Mouse (Mus musculus) ZHBTc4 (cell line): Measurements from ENCODE around the gene Rad9a.
"Not testable (repeated sequence)": the region's sequence is repeated elsewhere in the genome, so short reads cannot be mapped to it uniquely, and the experiment has no call there.

Experiments used
- DNase-seq: peaks from one replicate; pipeline ENCODE4 v3.0.0-alpha.2; 2011; ENCODE audit warnings: low read depth, low spot score

Gene Rad9a

DNA sequence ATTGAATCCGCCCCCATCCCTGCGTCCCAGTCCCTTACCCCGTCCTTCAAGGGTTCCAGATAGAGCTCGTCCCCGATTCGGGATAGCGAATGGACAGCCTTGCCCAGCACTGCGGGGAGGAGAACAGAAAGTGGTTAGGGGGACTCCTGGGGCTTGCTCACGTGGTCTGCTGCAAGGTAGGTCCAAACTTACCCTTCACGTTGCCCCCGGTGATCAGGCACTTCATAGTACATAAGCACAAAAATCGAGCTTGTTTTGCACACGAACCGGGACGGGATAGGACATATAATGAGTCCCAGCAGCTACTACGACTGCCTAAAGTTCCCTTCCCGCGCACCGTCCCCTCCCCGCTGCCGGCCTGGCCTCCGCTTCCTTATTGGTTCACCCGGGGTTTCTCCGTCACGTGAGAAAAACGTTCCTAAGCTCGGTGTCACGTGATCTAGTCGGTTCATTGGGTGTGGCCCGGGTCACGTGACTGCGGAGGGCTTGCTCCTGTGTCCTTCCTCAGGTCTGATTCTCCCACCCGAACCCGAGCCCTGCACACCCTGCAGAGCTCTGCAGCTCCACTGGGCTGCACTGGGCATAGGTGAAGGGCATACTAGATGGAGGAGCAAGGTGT is at the start of gene Rad9a:
Gene Rad9a (minus strand): TSS at position 372 of the 619 bp plus-strand sequence.
- peak; percentile 99 for DNase-seq

DNA sequence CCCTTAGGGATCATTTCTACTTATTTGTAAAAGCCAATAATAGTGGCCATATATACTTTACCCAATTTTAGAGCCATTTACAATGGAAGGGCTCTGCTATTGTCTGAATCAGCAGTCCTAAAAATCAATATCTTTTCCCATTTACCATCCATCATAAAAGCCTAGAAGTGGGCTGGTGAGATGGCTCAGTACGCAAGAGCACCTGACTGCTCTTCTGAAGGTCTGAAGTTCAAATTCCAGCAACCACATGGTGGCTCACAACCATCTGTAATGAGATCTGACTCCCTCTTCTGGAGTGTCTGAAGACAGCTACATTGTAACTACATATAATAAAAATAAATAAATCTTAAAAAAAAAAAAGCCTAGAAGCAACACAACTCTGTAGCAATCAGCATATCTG is 47.2 kb upstream of the Rad9a start:
- DNase-seq: not testable (repeated sequence)

DNA sequence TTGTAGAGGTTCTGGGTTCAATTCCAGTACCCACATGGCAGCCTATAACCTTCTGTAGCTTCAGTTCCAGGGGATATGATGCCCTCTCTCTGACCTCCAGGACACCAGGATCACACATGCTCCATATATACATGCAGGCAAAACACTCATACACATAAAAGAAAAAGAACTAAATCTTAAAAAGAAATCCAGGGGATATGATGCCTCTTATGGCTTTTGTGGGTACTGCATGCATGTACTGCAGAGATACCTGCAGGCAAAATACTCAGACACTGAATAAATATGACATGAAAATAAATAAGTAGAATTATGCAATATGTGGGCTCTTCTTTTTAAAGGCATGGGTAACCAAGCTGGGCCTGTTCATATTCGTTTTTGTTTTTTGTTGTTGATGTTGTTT is 45.5 kb upstream of the Rad9a start:
- no peak for DNase-seq

DNA sequence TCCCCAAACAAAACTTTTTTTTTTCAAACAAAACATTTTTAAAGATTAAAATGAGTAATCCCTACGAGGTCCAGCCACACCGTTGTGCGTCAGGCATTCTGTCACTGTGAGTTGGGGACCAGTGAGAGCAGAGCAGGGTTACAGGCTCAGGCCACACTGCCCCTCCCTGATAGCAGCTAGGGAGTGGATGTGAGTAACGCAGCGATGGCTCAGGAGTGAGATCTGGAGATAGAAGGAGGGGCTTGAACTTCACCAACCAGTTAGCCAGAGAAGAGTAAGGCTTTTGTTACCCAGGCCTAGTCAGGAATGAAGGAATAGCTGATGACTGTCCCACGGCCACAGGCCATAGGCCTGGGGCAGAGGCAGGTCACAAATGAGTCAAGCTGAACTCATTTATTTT is 43.3 kb upstream of the Rad9a start:
- no peak for DNase-seq

DNA sequence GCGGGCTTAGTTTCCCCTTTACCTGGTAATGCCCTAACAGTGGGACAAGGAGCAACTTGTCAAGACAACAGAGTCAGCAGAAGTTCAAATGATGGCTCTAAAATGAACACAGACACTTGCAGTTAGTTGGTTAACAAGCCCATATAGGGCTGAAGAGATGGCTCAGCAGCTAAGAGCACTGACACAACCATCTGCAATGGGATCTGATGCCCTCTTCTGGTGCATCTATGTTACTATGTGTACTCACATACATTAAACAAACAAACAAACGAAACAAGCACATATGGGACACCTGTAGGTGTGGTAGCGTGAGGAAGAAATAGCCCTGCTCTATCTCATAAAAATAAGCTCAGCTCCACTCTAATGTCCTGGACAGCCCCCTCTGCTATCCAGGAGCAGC is 41.0 kb upstream of the Rad9a start:
- DNase-seq: peak; percentile 18

DNA sequence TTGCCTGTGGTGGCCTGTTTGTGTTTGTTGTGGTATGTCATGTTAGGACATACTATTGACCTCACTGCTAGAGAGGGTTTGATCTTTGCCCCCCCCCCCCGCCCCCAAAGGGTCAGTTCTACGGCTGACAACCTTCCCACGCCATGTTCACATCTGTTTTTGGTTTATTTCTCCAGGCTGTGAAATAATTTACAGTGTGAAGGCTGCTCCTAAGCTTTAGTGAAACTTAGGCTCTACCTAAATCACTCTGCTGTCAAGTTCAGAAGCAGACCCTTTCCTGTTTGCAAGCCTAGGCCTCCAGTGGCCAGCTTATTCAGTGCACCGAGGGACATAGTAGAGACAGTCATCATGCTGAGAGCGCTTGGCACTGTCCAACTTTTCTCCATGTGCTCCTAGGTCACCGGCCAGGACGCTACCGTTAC is 38.8 kb upstream of the Rad9a start:
- DNase-seq: no peak

DNA sequence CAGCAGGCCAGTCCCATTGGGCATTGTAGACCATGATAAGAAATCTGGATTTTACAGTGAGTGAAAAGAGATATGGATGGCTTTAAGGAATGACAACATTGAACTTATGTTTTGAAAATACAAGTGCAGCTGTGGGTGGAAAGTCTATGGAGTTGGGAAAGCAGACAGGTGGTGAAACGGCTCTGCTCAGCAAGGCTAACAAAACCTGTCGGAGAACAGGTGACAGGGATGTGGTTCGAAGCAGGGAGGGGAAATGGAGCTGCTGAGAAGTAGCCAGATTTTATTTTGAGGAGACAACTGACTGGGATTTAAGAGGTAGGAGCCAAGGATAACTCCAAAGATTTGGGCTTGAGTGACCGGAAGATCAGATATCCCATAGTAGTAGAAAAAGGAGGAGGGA is 33.1 kb upstream of the Rad9a start:
- no peak for DNase-seq

DNA sequence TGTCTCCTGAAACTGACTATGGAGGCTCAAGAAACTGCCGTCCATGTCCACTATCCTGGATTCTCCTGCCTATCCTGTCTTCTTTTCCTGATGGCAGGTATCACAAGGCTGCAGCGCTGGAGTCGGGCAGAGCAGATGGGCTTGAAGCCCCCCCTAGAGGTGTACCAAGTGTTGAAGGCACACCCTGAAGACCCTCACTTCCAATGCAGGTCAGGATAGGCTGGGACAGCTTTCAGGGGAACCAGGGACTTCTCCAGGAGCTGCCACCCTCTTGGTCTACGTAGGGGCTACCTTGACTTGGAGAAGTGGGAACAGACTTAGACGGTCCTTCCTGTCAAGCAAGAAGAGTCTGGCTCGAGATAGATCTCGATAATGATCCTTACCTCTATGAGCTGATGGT is 31.2 kb upstream of the Rad9a start:
- no peak for DNase-seq

DNA sequence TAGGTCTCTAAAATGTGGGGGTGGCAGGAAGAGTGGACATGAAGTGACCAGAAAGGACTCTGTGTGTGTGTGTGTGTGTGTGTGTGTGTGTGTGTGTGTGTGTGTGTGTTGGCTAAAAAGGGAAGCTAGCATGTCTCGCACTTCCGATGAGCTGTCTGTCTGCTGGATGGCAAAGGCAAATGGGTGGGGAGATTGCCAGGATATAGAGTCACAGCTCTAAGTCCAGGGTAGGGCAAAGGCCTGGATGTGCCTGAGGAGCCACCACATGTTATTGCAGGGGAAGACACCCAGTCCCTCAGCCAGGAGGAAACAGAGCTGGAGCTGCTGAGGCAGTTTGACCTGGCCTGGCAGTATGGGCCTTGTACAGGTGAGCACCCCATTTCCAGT is 30.7 kb upstream of the Rad9a start:
- DNase-seq: no peak

DNA sequence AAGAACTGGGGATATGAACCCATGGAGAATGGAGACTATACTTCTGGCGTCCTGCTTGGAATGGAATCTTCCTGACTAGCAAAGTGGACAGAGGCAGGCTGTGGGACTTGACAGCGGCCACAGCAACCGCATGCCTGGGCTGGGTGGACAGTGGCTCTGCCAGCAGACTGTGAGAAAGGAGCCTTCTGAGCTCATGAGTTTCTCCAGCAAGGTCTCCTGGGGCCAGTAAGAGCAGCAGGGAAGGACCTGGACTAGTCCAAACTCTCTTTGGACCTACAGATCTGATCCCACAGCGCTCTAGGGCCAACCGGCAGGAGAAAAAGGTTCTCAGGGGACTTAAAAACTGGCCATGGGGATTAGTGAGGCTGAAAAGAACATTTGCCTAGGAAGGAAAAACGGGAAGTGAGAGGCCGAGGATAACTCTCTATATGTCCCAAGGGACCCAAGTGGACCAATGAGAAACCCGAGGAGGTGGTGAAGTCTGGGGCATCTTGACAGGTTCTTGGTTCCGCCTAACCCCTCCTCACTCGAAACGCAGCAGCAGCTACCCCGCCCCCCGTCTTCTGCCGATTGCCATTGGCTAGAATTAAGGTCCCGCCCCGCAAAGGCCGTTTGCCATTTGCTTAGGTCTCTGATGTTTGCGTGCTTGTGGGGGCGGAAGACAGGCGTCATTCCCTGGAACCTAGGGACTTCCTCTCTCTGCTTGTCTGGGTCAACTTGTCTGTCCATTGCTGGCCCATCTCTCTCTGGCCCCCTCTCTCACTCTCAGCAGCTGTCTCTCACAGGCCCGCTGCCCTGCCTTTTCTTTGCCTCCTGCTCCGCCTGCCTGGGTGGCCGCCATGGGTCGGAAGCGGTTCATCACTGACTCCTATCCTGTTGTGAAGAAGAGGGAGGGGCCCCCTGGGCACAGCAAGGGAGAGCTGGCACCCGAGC is 30.1 kb upstream of the Rad9a start, which contains the start of gene Pold4:
Gene Pold4 (plus strand): TSS at position 647 of the 933 bp plus-strand sequence.
- DNase-seq: peak; percentile 95

DNA sequence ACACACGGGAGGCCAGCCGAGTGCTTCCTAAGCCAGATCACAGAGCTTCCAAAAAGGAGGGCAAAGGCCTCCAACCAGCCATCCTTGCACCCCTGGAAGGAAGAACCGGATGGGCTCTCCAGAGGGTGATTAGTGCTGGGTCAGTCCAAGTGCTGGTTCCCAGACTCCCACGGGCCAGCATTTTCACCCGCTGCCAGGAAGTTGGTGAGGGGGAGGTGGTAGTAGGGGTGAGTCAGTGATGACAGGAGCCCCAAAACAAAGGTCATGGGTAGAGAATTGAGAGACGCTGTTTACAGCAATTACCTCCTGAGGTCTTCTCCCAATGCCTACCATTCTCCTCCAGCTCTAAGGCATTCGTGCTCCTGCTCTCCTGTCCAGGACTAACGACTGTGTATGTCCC is 29.0 kb upstream of the Rad9a start:
- DNase-seq: no peak

DNA sequence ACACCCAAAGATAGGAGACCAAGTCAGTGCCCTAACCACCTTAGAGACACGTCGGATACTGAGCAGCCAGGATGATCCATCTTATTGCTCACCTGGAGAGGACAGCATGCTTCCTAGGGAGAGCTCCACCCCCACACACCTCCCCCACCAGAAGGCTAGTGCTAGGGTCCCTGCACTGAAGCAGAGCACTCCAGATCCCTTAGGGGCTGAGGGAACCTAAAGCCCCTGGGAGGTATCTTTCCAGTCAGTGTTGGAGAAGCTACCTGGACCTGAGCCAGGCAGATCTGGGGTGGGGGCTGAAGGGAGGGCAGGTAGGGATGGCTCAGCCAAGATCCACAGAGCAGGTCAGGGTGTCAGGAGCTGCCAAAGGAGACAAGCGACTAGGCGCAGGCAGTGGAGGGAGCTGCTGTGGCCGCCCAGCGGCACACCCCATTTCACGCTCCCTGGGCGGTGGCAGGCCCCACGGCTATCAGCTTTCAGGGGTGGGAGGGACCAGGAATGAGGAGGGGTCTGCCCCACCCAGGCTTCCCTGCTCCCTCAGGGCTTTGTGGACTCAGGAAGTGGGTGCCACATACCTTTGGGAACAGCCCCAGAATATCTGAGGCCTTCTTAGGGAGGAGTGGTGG is 28.1 kb upstream of the Rad9a start:
- DNase-seq: peak; percentile 33

DNA sequence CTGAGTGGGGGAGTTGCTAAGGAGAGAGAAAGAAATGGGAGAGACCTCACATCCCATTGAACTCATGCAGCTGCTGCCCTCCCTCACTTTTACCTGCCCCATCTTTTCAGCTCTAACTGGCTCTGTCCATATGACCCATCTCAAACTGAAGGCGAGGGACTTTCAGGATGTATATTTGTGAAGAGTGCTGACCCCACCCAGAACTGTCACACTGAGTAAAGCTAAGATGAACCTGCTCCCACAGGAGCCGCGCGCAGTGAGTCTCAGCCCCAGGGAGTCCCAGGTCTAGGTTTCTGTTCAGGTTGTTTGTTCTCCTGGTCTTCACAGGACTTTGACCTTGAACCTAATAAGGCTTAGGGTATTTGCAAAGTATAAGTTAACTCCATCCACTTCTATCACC is 27.4 kb upstream of the Rad9a start:
- DNase-seq: no peak

DNA sequence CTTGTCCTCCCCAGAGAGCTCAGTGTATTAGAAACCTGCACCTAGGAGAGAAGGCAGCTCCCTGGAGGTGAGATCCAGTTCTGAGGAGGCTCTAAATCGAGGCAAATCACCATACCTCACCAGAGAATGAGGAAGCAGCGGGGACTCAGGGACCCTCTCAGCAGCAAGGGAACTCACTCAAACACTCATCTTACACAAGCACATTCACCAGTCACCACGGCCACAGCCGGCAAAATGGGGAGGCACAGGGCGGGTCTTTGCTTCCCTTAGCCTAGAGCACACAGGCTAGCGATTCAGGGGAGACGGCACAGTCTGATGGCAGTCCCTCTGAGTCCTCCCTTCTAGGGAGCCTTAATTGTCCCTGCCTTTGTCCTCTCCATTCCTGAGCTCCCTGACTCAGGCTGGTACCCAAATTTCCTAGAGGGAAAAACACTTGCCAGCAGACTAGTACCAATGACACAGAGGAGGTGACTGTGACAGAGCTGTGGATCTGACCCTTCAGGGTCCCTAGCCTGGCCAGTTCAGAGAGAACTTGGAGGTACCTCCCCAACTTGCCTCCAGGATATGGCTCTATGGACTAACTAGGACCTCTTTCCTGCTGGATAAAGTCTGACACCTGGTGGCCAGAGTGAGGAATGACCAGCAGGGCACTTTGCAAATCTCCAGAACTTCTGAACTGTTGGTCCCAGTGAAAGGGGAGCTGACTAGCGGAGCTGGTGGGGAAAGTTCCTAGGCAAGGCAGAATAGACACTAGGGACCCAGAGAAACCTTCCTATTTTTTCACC is 26.6 kb upstream of the Rad9a start:
- peak; percentile 91 for DNase-seq

DNA sequence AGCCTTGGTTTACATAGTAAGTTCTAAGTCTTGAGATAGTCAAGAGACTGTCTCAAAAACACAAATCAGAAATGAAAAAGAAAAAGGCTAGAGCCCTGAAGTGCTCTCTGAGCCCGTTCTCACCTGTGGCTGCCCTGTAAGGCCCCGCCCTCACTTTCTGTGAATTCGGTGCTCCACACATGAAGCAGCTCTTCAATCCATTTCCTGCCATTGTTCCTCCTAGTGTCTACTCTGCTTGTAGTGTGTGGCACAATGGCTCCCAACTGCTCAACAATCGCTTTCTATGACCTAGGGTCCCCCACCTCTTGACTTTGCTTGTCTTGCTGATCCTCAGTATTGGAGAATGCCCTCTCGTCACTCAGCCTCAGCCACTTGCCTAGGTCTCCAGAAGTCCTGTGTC is 26.0 kb upstream of the Rad9a start:
- peak; percentile 55 for DNase-seq

DNA sequence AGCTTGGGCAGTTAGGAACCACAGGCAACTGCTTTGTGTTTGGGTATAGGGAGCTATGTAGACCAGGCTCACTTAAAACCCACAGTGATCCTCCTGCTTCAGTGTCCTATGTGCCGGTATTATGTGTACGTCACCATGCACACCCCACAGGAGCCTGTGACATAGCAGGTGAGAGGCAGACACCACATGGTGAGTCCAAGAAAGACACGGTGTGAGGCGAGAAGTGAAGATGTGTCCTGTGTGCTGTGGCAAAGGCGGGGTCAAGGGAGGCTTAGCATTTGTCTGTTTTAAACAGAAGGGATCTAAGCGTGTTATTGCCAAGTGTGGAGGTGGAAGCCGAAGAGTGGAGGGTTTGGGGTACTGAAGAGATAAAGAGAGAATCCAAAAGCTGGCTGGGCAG is 25.3 kb upstream of the Rad9a start:
- DNase-seq: no peak

DNA sequence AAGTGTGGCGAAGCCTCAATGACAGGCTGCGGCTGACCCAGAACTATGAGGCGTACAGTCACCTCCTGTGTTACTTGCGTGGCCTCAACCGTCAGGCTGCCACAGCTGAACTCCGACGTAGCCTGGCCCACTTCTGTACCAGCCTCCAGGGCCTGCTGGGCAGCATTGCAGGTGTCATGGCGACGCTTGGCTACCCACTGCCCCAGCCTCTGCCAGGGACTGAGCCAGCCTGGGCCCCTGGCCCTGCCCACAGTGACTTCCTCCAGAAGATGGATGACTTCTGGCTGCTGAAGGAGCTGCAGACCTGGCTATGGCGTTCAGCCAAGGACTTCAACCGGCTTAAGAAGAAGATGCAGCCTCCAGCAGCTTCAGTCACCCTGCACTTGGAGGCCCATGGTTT is 20.7 kb upstream of the Rad9a start:
- DNase-seq: no peak

DNA sequence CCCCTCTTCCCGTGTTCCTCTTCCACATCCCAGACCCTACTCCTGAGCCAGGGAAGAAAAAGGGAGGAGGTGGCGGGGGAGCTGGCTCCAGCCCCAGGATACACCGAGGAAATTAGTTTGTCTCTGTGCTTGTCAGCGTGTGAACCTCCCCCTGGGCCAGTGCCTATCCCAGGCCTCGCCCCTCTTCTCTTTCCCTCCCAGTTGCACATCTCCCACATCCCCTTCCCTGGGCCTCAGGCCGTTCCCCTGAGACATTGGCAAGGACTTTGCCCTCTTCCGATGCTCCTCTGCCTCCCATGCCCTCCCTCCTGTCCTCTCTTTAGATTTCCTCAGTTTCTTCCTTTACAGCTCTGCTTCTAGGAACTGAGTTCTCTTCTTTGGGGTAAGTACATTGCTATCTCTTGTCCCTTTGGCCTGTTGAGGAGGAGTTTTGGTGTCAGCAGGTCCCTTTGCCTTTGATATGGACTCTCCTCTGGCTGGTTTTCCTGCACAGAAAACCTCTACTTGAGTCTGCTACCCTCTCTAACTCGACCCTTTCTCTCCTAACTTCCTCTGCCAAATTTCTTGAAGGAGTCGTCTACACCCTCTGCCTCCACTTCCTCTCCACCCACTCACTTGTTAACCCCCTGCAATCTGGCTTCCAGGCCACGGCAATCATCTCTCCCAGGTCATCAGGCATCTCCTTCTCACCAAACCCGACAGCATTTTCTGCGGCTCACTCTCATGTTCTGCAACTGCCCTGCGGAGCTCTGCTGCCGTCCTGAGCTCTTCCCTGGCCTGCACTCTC is 19.7 kb upstream of the Rad9a start:
- no peak for DNase-seq

DNA sequence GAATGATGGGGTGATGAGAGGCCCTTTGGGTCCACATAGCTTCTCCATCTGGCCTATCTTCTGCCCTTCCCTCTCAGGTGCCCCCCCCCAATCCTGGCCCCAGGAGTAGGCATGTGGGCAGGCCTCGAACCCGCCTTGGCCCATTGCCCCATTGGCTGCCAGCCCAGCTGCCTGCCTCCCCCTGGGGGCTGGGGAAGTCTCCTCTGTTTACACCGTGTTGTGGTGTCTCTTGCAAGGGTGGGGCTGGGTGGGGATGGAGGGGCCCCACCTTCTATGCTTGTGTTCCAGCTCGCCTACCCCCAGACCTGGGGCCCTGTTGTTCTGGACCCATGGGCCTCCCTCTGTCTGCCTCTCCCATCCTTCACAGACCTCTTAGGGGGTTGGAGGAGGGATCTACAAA is 19.0 kb upstream of the Rad9a start:
- DNase-seq: no peak

DNA sequence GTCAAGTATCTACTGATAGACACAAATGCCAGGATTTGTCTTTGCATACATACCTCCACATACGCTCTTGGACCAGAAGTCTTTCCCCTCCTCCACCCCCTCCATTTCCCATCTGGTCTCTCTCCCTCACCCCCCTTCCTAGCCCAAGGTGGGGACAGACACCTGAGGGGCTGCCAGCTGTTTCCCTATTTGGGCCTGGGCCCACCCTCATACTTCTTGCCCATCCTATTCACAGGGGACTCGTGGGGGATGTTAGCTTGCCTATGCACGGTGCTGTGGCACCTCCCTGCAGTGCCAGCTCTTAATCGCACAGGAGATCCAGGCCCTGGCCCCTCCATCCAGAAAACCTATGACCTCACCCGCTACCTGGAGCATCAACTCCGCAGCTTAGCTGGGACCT is 18.5 kb upstream of the Rad9a start:
- no peak for DNase-seq

DNA sequence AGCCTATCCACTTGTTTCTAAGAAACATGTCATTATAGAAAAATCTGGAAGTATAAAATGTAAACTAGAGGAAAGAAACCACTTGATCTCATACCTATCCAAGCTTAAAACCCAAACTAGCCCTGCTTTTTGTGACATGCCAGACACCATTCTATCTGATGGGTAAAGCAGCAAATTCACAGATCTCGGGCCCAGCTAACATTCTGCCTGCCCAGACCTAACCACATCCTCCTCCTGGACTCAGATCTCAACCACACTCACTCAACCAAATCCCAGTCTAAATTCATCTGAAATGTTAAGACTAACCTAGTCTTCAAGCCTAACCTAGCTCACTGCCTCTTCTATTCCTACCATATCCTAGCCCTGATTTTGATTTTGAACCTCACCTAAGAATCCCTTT is 17.3 kb upstream of the Rad9a start:
- no peak for DNase-seq
